Comparison of ENCODE assay signal across 8 mouse cellular contexts in the genomic region with DNA sequence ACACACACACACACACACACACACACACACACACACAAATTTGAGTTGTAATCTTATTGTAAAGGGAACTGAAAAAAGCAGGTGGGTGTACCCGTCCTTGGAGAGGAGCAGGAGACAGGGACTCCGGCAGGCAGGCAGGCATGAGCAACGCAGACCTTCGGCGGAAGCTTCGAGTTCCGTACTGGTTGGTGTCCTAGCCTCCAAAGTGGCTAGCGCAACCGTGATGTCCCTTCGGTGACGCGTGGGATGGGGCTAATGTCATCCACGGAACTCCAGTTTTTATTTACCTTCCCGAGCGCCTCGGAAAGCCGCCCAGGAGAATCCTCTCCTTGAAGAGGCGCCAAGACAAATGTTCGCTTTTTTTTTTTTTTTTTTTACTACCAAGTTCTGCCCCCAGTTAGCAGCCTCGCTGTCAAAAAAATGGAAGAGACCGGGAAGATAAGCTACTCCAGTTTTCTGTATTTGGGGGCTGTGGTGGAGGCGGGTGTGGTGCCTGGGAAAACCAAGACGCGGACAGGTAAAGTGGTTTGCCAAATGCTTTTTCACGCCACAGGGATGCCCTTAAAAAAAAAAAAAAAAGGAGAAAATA. TPM values are rescaled to one million over a fixed set of nuclear protein-coding genes. Genes with fewer than 3 reads are reported as not detected.
DNase-seq lines count a peak whose midpoint lies in the region; ATAC-seq and TF ChIP-seq lines count a peak whose summit lies in the region.

No protein-coding gene starts in this region.

- H3K4me2 ChIP-seq in kidney, embryonic 15.5 days = peak overlapping the region; percentile 96
- H3K4me2 ChIP-seq in liver, postnatal 0 days (ENCODE audit: low read depth, low read length) = peak overlapping the region; percentile 93

- H3K4me1 ChIP-seq in kidney, embryonic 15.5 days = peaks cover 71% of the 10 kb centered on the region
- peaks cover 71% of the 10 kb centered on the region for H3K4me1 ChIP-seq in hindbrain, embryonic 10.5 days (replicated peaks)
- H3K4me1 ChIP-seq in liver, postnatal 0 days (ENCODE audit: insufficient read depth) = peaks cover 45% of the 10 kb centered on the region

- no peak for DNase-seq in kidney, postnatal 14 days
- no peak for DNase-seq in hindbrain, embryonic 10.5 days (ENCODE audit: low spot score)
- no peak for DNase-seq in liver, postnatal 0 days
- no peak for DNase-seq in urinary bladder, postnatal 10 days (ENCODE audit: low spot score)
- no peak for DNase-seq in urinary bladder, adult 18-20 months (ENCODE audit: low spot score in 2 of 2)
- DNase-seq in left cerebral cortex, postnatal 14 days (ENCODE audit: low spot score in 2 of 2) = no peak

- H3K9me3 ChIP-seq in kidney, embryonic 15.5 days (replicated peaks) = no peaks in the 10 kb centered on the region
- no peaks in the 10 kb centered on the region for H3K9me3 ChIP-seq in hindbrain, embryonic 10.5 days
- no peaks in the 10 kb centered on the region for H3K9me3 ChIP-seq in liver, postnatal 0 days (ENCODE audit: low read length)

- no peaks in the 10 kb centered on the region for H3K27me3 ChIP-seq in kidney, embryonic 15.5 days
- peaks cover 5% of the 10 kb centered on the region; the same call in 1 of the 2 replicates for H3K27me3 ChIP-seq in hindbrain, embryonic 10.5 days (ENCODE audit: insufficient read depth, poor library complexity, severe bottlenecking)
- H3K27me3 ChIP-seq in liver, postnatal 0 days (ENCODE audit: insufficient read depth, low read length) = no peaks in the 10 kb centered on the region

- no peak for TF ChIP-seq EP300 in liver, postnatal 0 days (IDR thresholded peaks at IDR 0.05; ENCODE audit: low read depth)

- no peak for TF ChIP-seq CTCF in liver, postnatal 0 days (IDR thresholded peaks at IDR 0.05; ENCODE audit: low read depth)

- H3K4me3 ChIP-seq in kidney, embryonic 15.5 days (replicated peaks) = peak overlapping the region; percentile 56
- peak overlapping the region; percentile 60 for H3K4me3 ChIP-seq in hindbrain, embryonic 10.5 days
- peak overlapping the region; percentile 56 for H3K4me3 ChIP-seq in liver, postnatal 0 days (ENCODE audit: low read depth, low read length)

- H3K27ac ChIP-seq in kidney, embryonic 15.5 days = peak overlapping the region; percentile 90
- peak overlapping the region; percentile 83 for H3K27ac ChIP-seq in hindbrain, embryonic 10.5 days
- H3K27ac ChIP-seq in liver, postnatal 0 days (ENCODE audit: low read depth) = peak overlapping the region; percentile 87

- no peak for ATAC-seq in kidney, embryonic 15.5 days (replicated peaks; ENCODE audit: low FRiP score)
- ATAC-seq in common myeloid progenitor, adult 5-6 weeks (replicated peaks; ENCODE audit: low read depth, poor library complexity, severe bottlenecking) = peak; percentile 31
- peak; percentile 24 for ATAC-seq in liver, postnatal 0 days

- peak overlapping the region; percentile 61 for H3K9ac ChIP-seq in kidney, embryonic 15.5 days
- H3K9ac ChIP-seq in liver, postnatal 0 days (replicated peaks) = peak overlapping the region; percentile 59

- intact Hi-C loops in left cerebral cortex, postnatal 14 days (cut with DNase I) = loop anchor here (5.0 kb wide), 1 partner anchor 72 kb away; no protein-coding TSS in a partner anchor

- under 1% methylated on average over 25 of the region's 25 CpGs for WGBS in kidney, embryonic 15.5 days
- 2% methylated on average over 25 of the region's 25 CpGs for WGBS in hindbrain, embryonic 10.5 days
- WGBS in liver, postnatal 0 days (ENCODE audit: insufficient replicate concordance) = 1% methylated on average over 25 of the region's 25 CpGs

- no peaks in the 10 kb centered on the region for H3K36me3 ChIP-seq in kidney, embryonic 15.5 days
- H3K36me3 ChIP-seq in hindbrain, embryonic 10.5 days = no peaks in the 10 kb centered on the region
- H3K36me3 ChIP-seq in liver, postnatal 0 days (replicated peaks; ENCODE audit: insufficient read depth, low read length) = no peaks in the 10 kb centered on the region

RNA-seq across cellular contexts. Expression of gene Msl1, which starts 6.0 kb away (rescaled TPM):
- 25.1 and 25.8 TPM in 2 replicates for polyA plus RNA-seq in kidney, embryonic 15.5 days (2015; fragmentation: Nextera tagmentation; extraction: Ambion mirVana)
- total RNA-seq in common myeloid progenitor, adult 5-6 weeks (2017) = 72.8 and 88.2 TPM in 2 replicates
- polyA plus RNA-seq in hindbrain, embryonic 10.5 days (2016; fragmentation: Nextera tagmentation; extraction: Ambion mirVana) = 24.4 and 25.2 TPM in 2 replicates
- polyA plus RNA-seq in liver, postnatal 0 days (2015; fragmentation: Nextera tagmentation; extraction: Ambion mirVana) = 5.4 and 6.5 TPM in 2 replicates
- total RNA-seq in left cerebral cortex, postnatal 14 days (2021) = 100 to 1,000 TPM; 168 to 170 TPM

RNA-seq across cellular contexts. Expression of gene Nr1d1, which starts 14.2 kb away (rescaled TPM):
- 2.0 and 2.3 TPM in 2 replicates for polyA plus RNA-seq in kidney, embryonic 15.5 days (2015; fragmentation: Nextera tagmentation; extraction: Ambion mirVana)
- total RNA-seq in common myeloid progenitor, adult 5-6 weeks (2017) = 0.58 and 1.6 TPM in 2 replicates
- polyA plus RNA-seq in hindbrain, embryonic 10.5 days (2016; fragmentation: Nextera tagmentation; extraction: Ambion mirVana) = 1.2 and 1.5 TPM in 2 replicates
- 2.0 and 4.2 TPM in 2 replicates for polyA plus RNA-seq in liver, postnatal 0 days (2015; fragmentation: Nextera tagmentation; extraction: Ambion mirVana)
- 10 to 100 TPM; 82.0 to 85.4 TPM for total RNA-seq in left cerebral cortex, postnatal 14 days (2021)

RNA-seq across cellular contexts. Expression of gene Casc3, which starts 15.4 kb away (rescaled TPM):
- polyA plus RNA-seq in kidney, embryonic 15.5 days (2015; fragmentation: Nextera tagmentation; extraction: Ambion mirVana) = 40.6 and 40.8 TPM in 2 replicates
- 39.5 and 46.5 TPM in 2 replicates for total RNA-seq in common myeloid progenitor, adult 5-6 weeks (2017)
- 49.5 and 55.9 TPM in 2 replicates for polyA plus RNA-seq in hindbrain, embryonic 10.5 days (2016; fragmentation: Nextera tagmentation; extraction: Ambion mirVana)
- polyA plus RNA-seq in liver, postnatal 0 days (2015; fragmentation: Nextera tagmentation; extraction: Ambion mirVana) = 6.7 and 7.0 TPM in 2 replicates
- total RNA-seq in left cerebral cortex, postnatal 14 days (2021) = 10 to 100 TPM; 53.1 to 54.6 TPM

RNA-seq across cellular contexts. Expression of gene Rapgefl1, which starts 47.3 kb away (rescaled TPM):
- 1.6 and 1.7 TPM in 2 replicates for polyA plus RNA-seq in kidney, embryonic 15.5 days (2015; fragmentation: Nextera tagmentation; extraction: Ambion mirVana)
- 0.53 and 0.64 TPM in 2 replicates for total RNA-seq in common myeloid progenitor, adult 5-6 weeks (2017)
- 1.1 and 2.2 TPM in 2 replicates for polyA plus RNA-seq in hindbrain, embryonic 10.5 days (2016; fragmentation: Nextera tagmentation; extraction: Ambion mirVana)
- polyA plus RNA-seq in liver, postnatal 0 days (2015; fragmentation: Nextera tagmentation; extraction: Ambion mirVana) = 0.11 and 0.21 TPM in 2 replicates
- total RNA-seq in left cerebral cortex, postnatal 14 days (2021) = 100 to 1,000 TPM; 141 to 143 TPM

RNA-seq across cellular contexts. Expression of gene Thra, which starts 48.9 kb away (rescaled TPM):
- polyA plus RNA-seq in kidney, embryonic 15.5 days (2015; fragmentation: Nextera tagmentation; extraction: Ambion mirVana) = 21.7 and 26.9 TPM in 2 replicates
- 23.6 and 33.2 TPM in 2 replicates for total RNA-seq in common myeloid progenitor, adult 5-6 weeks (2017)
- 12.8 and 22.2 TPM in 2 replicates for polyA plus RNA-seq in hindbrain, embryonic 10.5 days (2016; fragmentation: Nextera tagmentation; extraction: Ambion mirVana)
- polyA plus RNA-seq in liver, postnatal 0 days (2015; fragmentation: Nextera tagmentation; extraction: Ambion mirVana) = 5.1 and 6.1 TPM in 2 replicates
- 1,000 to 10,000 TPM in 1 of 2 experiments, 100 to 1,000 TPM in 1; 962 to 1,004 TPM for total RNA-seq in left cerebral cortex, postnatal 14 days (2021)
